Comparison of ENCODE assay signal across 9 mouse cellular contexts in genomic region chr1:139423931-139424330, GRCm38 (mm10). TPM values are rescaled to one million over a fixed set of nuclear protein-coding genes. Genes with fewer than 3 reads are reported as not detected.
DNase-seq lines count a peak whose midpoint lies in the region; ATAC-seq and TF ChIP-seq lines count a peak whose summit lies in the region.
"Had no signal": no experiment of that assay in that cellular context is flagged by ENCODE, and none has a peak within 500 bp of the region (broad histone marks: within the 10 kb centered on the region; RNA-seq: fewer than 3 reads in every experiment).

No protein-coding gene starts in this region.

- H3K27ac ChIP-seq in left cerebral cortex, adult 2 months: no peak overlapping the region
- H3K27ac ChIP-seq in forebrain, embryonic 11.5 days (ENCODE audit: low read depth, low read length): no peak overlapping the region
- H3K27ac ChIP-seq in limb, embryonic 15.5 days: no peak overlapping the region
- no peak overlapping the region for H3K27ac ChIP-seq in small intestine, adult 2 months (ENCODE audit: insufficient read depth, low read depth, low read length)

- H3K9me3 ChIP-seq in forebrain, embryonic 11.5 days (ENCODE audit: control insufficient read depth, low read length): no peaks in the 10 kb centered on the region
- no peaks in the 10 kb centered on the region for H3K9me3 ChIP-seq in limb, embryonic 15.5 days

- H3K4me1 ChIP-seq in forebrain, embryonic 11.5 days (replicated peaks; ENCODE audit: control insufficient read depth, insufficient read depth, low read length): peaks cover 16% of the 10 kb centered on the region
- peaks cover 24% of the 10 kb centered on the region for H3K4me1 ChIP-seq in limb, embryonic 15.5 days
- peaks cover 13% of the 10 kb centered on the region for H3K4me1 ChIP-seq in small intestine, adult 2 months (ENCODE audit: control insufficient read depth, insufficient read depth, insufficient read length, low read length)

- H3K4me2 ChIP-seq in forebrain, embryonic 11.5 days (ENCODE audit: low read depth, low read length, severe bottlenecking): peak overlapping the region; percentile 73
- H3K4me2 ChIP-seq in limb, embryonic 15.5 days: peak overlapping the region; percentile 56

- no peak for TF ChIP-seq CTCF in left cerebral cortex, adult 2 months (IDR thresholded peaks at IDR 0.05)
- TF ChIP-seq CTCF in small intestine, adult 2 months (IDR thresholded peaks at IDR 0.05; ENCODE audit: extremely low read depth, insufficient read length, insufficient replicate concordance, low read depth, low read length): no peak

- H3K27me3 ChIP-seq in forebrain, embryonic 11.5 days (ENCODE audit: control insufficient read depth, insufficient read depth, low read length): no peaks in the 10 kb centered on the region
- H3K27me3 ChIP-seq in limb, embryonic 15.5 days: no peaks in the 10 kb centered on the region
- H3K27me3 ChIP-seq in small intestine, adult 2 months (ENCODE audit: control insufficient read depth, insufficient read depth, low read length): no peaks in the 10 kb centered on the region

- H3K36me3 ChIP-seq in forebrain, embryonic 11.5 days (ENCODE audit: control insufficient read depth, insufficient read depth, low read length): no peaks in the 10 kb centered on the region
- H3K36me3 ChIP-seq in limb, embryonic 15.5 days: no peaks in the 10 kb centered on the region; the same call in 1 of the 2 replicates
- peaks cover under 1% of the 10 kb centered on the region; the same call in 1 of the 2 replicates for H3K36me3 ChIP-seq in small intestine, adult 2 months (ENCODE audit: control insufficient read depth, insufficient read depth, low read length)

- peak overlapping the region; percentile 27; the same call in 1 of the 2 replicates for H3K9ac ChIP-seq in forebrain, embryonic 11.5 days (ENCODE audit: low read length)
- H3K9ac ChIP-seq in limb, embryonic 15.5 days: no peak overlapping the region

- intact Hi-C loops in left cerebral cortex, adult 2 months (cut with DNase I): no loop called here
- intact Hi-C loops in left cerebral cortex, postnatal 25 days (cut with DNase I): loop anchor here (5.0 kb wide), 1 partner anchor 77 kb away; no protein-coding TSS in a partner anchor

- WGBS in forebrain, embryonic 11.5 days: 79% methylated on average over 10 of the region's 10 CpGs
- WGBS in limb, embryonic 15.5 days: 62% methylated on average over 10 of the region's 10 CpGs
- WGBS in small intestine, adult 2 months: 55% methylated on average over 10 of the region's 10 CpGs

- DNase-seq in left cerebral cortex, adult 2 months (ENCODE audit: extremely low spot score in 1 of 2, low spot score in 2 of 2): no peak
- DNase-seq in left cerebral cortex, adult 8-10 months (ENCODE audit: low spot score in 2 of 2): no peak
- no peak for DNase-seq in forebrain, embryonic 11.5 days (ENCODE audit: low spot score)
- no peak for DNase-seq in frontal cortex, postnatal 36 days (ENCODE audit: low spot score in 2 of 2)
- DNase-seq in left cerebral cortex, adult 9 months (ENCODE audit: low spot score in 2 of 2): no peak
- DNase-seq in left cerebral cortex, postnatal 25 days (ENCODE audit: low spot score in 2 of 2): no peak

- no peak for TF ChIP-seq POLR2A in small intestine, adult 2 months (IDR thresholded peaks at IDR 0.05; ENCODE audit: low read depth, low read length)

- ATAC-seq in forebrain, embryonic 11.5 days (replicated peaks; ENCODE audit: low FRiP score): no peak
- ATAC-seq in limb, embryonic 15.5 days (ENCODE audit: insufficient number of reproducible peaks, low FRiP score, low TSS enrichment, low read depth): no peak

- H3K4me3 ChIP-seq in left cerebral cortex, adult 2 months: peak overlapping the region; percentile 86
- H3K4me3 ChIP-seq in forebrain, embryonic 11.5 days (ENCODE audit: low read depth, low read length): peak overlapping the region; percentile 80; the same call in 1 of the 2 replicates
- H3K4me3 ChIP-seq in limb, embryonic 15.5 days: peak overlapping the region; percentile 88; the same call in 1 of the 2 replicates
- peak overlapping the region; percentile 17; the same call in 1 of the 2 replicates for H3K4me3 ChIP-seq in small intestine, adult 2 months (ENCODE audit: low read depth, low read length)

RNA-seq across cellular contexts. Expression of gene Zbtb41, which starts 1.8 kb away (rescaled TPM):
- 10 to 100 TPM; 26.8 to 27.4 TPM for total RNA-seq in left cerebral cortex, adult 2 months (2021)
- 10 to 100 TPM; 24.0 to 28.5 (median 26.5) TPM for total RNA-seq in left cerebral cortex, adult 8-10 months (2022)
- polyA plus RNA-seq in forebrain, embryonic 11.5 days (2014; fragmentation: Nextera tagmentation; extraction: Ambion mirVana): 18.3 and 21.0 TPM in 2 replicates
- 9.3 and 9.5 TPM in 2 replicates for polyA plus RNA-seq in limb, embryonic 15.5 days (2015; fragmentation: Nextera tagmentation; extraction: Ambion mirVana)
- polyA plus RNA-seq in small intestine, adult 2 months (2012; rRNA removed): 0.75 and 0.90 TPM in 2 replicates
- total RNA-seq in left cerebral cortex, postnatal 25 days (2021): 10 to 100 TPM; 27.5 to 28.3 TPM

RNA-seq across cellular contexts. Expression of gene Aspm, which starts 30.6 kb away (rescaled TPM):
- under 1 TPM; 0.48 to 0.51 TPM for total RNA-seq in left cerebral cortex, adult 2 months (2021)
- under 1 TPM; 0.37 to 0.55 (median 0.47) TPM for total RNA-seq in left cerebral cortex, adult 8-10 months (2022)
- polyA plus RNA-seq in forebrain, embryonic 11.5 days (2014; fragmentation: Nextera tagmentation; extraction: Ambion mirVana): 33.1 and 34.3 TPM in 2 replicates
- polyA plus RNA-seq in limb, embryonic 15.5 days (2015; fragmentation: Nextera tagmentation; extraction: Ambion mirVana): 10.6 and 12.8 TPM in 2 replicates
- 0.32 and 0.41 TPM in 2 replicates for polyA plus RNA-seq in small intestine, adult 2 months (2012; rRNA removed)
- 1 to 10 TPM in 1 of 2 experiments, under 1 TPM in 1; 0.57 to 1.0 TPM for total RNA-seq in left cerebral cortex, postnatal 25 days (2021)

RNA-seq across cellular contexts. Expression of gene Crb1, which starts 47.0 kb away (rescaled TPM):
- total RNA-seq in left cerebral cortex, adult 2 months (2021): 1 to 10 TPM; 1.1 to 1.2 TPM
- total RNA-seq in left cerebral cortex, adult 8-10 months (2022): 1 to 10 TPM in 2 of 4 experiments, under 1 TPM in 2; 0.65 to 1.2 (median 0.92) TPM
- polyA plus RNA-seq in forebrain, embryonic 11.5 days (2014; fragmentation: Nextera tagmentation; extraction: Ambion mirVana): 2.0 and 2.1 TPM in 2 replicates
- polyA plus RNA-seq in limb, embryonic 15.5 days (2015; fragmentation: Nextera tagmentation; extraction: Ambion mirVana): not detected in 2 replicates
- 0.08 TPM in 1 of 2 replicates, not detected in the other for polyA plus RNA-seq in small intestine, adult 2 months (2012; rRNA removed)
- 1 to 10 TPM in 1 of 2 experiments, under 1 TPM in 1; 0.87 to 1.2 TPM for total RNA-seq in left cerebral cortex, postnatal 25 days (2021)
- polyA plus RNA-seq: gonadal fat pad, adult 2 months had no signal

Comparison
In these comparisons a context has a peak if more than half of its experiments do, and no peak if none do; other contexts are left out.
1. H3K4me3 ChIP-seq: peak in every context shown above with its lines; median percentile 88 in limb, embryonic 15.5 days; 86 in left cerebral cortex, adult 2 months; 80 in forebrain, embryonic 11.5 days; 17 in small intestine, adult 2 months.